Mouse (Mus musculus): Measurements from ENCODE around the gene Hsf4.

The Hsf4 gene

GRCm38 (mm10) chr8:105286907-105287306 lies 17.3 kb downstream of the Hsf4 start:
- DNase-seq = no peak

GRCm38 (mm10) chr8:105288231-105288630 lies 18.6 kb downstream of the Hsf4 start:
- no peak for DNase-seq

GRCm38 (mm10) chr8:105288958-105289732 lies 19.5 kb downstream of the Hsf4 start:
- peak; percentile 93 to 97 for DNase-seq

- DNase-seq = peak in 1 of 2 experiments; percentile 29
Observed at GRCm38 (mm10) chr8:105289805-105290460, 20.3 kb downstream of the Hsf4 start, which contains the start of gene 4931428F04Rik. Gene 4931428F04Rik, minus strand, starts transcription at chr8:105289864.

GRCm38 (mm10) chr8:105290554-105291314 lies 21.1 kb downstream of the Hsf4 start:
- DNase-seq = peak; percentile 72 to 92

- peak in 1 of 2 experiments; percentile 4 for DNase-seq
Observed at GRCm38 (mm10) chr8:105291364-105291763, 21.8 kb downstream of the Hsf4 start.

GRCm38 (mm10) chr8:105291802-105292201 lies 22.2 kb downstream of the Hsf4 start:
- DNase-seq = peak in 1 of 2 experiments; percentile 4

GRCm38 (mm10) chr8:105292471-105292870 lies 22.9 kb downstream of the Hsf4 start:
- no peak for DNase-seq

- peak in 1 of 2 experiments; percentile 5 for DNase-seq
Observed at GRCm38 (mm10) chr8:105293405-105293804, 23.8 kb downstream of the Hsf4 start.

GRCm38 (mm10) chr8:105294776-105295175 lies 25.2 kb downstream of the Hsf4 start:
- no peak for DNase-seq

- DNase-seq = no peak
Observed at GRCm38 (mm10) chr8:105295256-105295655, 25.7 kb downstream of the Hsf4 start.

GRCm38 (mm10) chr8:105295895-105296573 lies 26.4 kb downstream of the Hsf4 start, which contains the start of gene Exoc3l:
Gene Exoc3l, minus strand, starts transcription at chr8:105296101.
- DNase-seq = no peak

GRCm38 (mm10) chr8:105297511-105298192 lies 28.1 kb downstream of the Hsf4 start, which contains the start of gene E2f4:
Gene E2f4, plus strand, starts transcription at chr8:105297663.
- peak; percentile 82 to 86 for DNase-seq

- no peak for DNase-seq
Observed at GRCm38 (mm10) chr8:105298351-105299252, 29.0 kb downstream of the Hsf4 start.

GRCm38 (mm10) chr8:105299962-105300361 lies 30.4 kb downstream of the Hsf4 start:
- DNase-seq = no peak

- DNase-seq = no peak
Observed at GRCm38 (mm10) chr8:105303396-105303795, 33.8 kb downstream of the Hsf4 start.

- DNase-seq = no peak
Observed at GRCm38 (mm10) chr8:105303874-105304273, 34.3 kb downstream of the Hsf4 start.

- no peak for DNase-seq
Observed at GRCm38 (mm10) chr8:105304325-105305210, 35.0 kb downstream of the Hsf4 start.
